Mouse (Mus musculus) gastrocnemius, postnatal 4 days (tissue): Measurements from ENCODE around the gene Rnf227. TPM values are rescaled to one million over a fixed set of nuclear protein-coding genes. Genes with fewer than 3 reads are reported as not detected.

ENCODE experiments used
- DNase-seq, 2 experiments: peaks; one replicate each; pipeline ENCODE4 v3.0.0; 2021 to 2022; ENCODE audit warnings: low spot score in 2 of 2, mixed read lengths in 2 of 2
- total RNA-seq, 2 experiments: library from RNA; stranded (reverse); gene quantifications; 2 replicates each; pipeline ENCODE4 v1.2.3; 2021

Gene Rnf227
- total RNA-seq, 2 experiments from 2014 or later = 2.8 to 3.1 TPM

GRCm38 (mm10) chr11:69328517-69328916 is 11.7 kb upstream of the Rnf227 start:
- no peak for DNase-seq

- no peak for DNase-seq
Measured at GRCm38 (mm10) chr11:69331152-69331551, 9.1 kb upstream of the Rnf227 start.

GRCm38 (mm10) chr11:69331929-69332405 is 8.3 kb upstream of the Rnf227 start:
- peak in 1 of 2 experiments; percentile 75 for DNase-seq

- DNase-seq = no peak
Measured at GRCm38 (mm10) chr11:69332713-69333253, 7.5 kb upstream of the Rnf227 start.

GRCm38 (mm10) chr11:69333922-69334321 is 6.3 kb upstream of the Rnf227 start:
- DNase-seq = no peak

- no peak for DNase-seq
Measured at GRCm38 (mm10) chr11:69334796-69335195, 5.5 kb upstream of the Rnf227 start.

GRCm38 (mm10) chr11:69346441-69346840 is 6.2 kb downstream of the Rnf227 start:
- no peak for DNase-seq

- no peak for DNase-seq
Measured at GRCm38 (mm10) chr11:69356544-69356943, 16.3 kb downstream of the Rnf227 start.

- DNase-seq = no peak
Measured at GRCm38 (mm10) chr11:69357690-69358089, 17.4 kb downstream of the Rnf227 start.

- no peak for DNase-seq
Measured at GRCm38 (mm10) chr11:69362021-69362420, 21.8 kb downstream of the Rnf227 start.

GRCm38 (mm10) chr11:69362479-69362878 is 22.2 kb downstream of the Rnf227 start:
- no peak for DNase-seq

- DNase-seq = no peak
Measured at GRCm38 (mm10) chr11:69364376-69364775, 24.1 kb downstream of the Rnf227 start.

GRCm38 (mm10) chr11:69364910-69365309 is 24.6 kb downstream of the Rnf227 start:
- DNase-seq = peak; percentile 96 to 98

GRCm38 (mm10) chr11:69365722-69366121 is 25.5 kb downstream of the Rnf227 start:
- DNase-seq = no peak

GRCm38 (mm10) chr11:69366157-69366854 is 26.0 kb downstream of the Rnf227 start:
- peak; percentile 94 to 97 for DNase-seq

GRCm38 (mm10) chr11:69366855-69367615 is 26.8 kb downstream of the Rnf227 start:
- no peak for DNase-seq

- DNase-seq = no peak
Measured at GRCm38 (mm10) chr11:69367616-69368355, 27.5 kb downstream of the Rnf227 start.

GRCm38 (mm10) chr11:69368356-69369214 is 28.3 kb downstream of the Rnf227 start:
- DNase-seq = no peak

- no peak for DNase-seq
Measured at GRCm38 (mm10) chr11:69369215-69369989, 29.1 kb downstream of the Rnf227 start, which contains the start of gene Chd3. Gene Chd3, minus strand, starts transcription at chr11:69369406.
